Mouse (Mus musculus) midbrain, embryonic 16.5 days (tissue): ENCODE measurements around the gene Hoxb9. TPM values are rescaled to one million over a fixed set of nuclear protein-coding genes. Genes with fewer than 3 reads are reported as not detected.

Experiments used
- ATAC-seq: fragments of 200-750 bp; cut with Nextera tagmentation; 2 replicates; pipeline ENCODE4 v1.8.0; 2017; ENCODE audit warnings: moderate TSS enrichment
- H3K27ac ChIP-seq: fragments of 300-500 bp; sonication (generic); 2 replicates; pipeline ENCODE4 v1.5.1; 2014; ENCODE audit warnings: mild to moderate bottlenecking, low read length, mixed read lengths
- H3K27me3 ChIP-seq: fragments of 300-500 bp; sonication (generic); 2 replicates; pipeline ENCODE4 v1.6.1; 2014; ENCODE audit warnings: low read depth, low read length, mixed read lengths; ENCODE audit not compliant: control insufficient read depth, insufficient read depth
- H3K36me3 ChIP-seq: fragments of 300-500 bp; sonication (generic); 2 replicates; pipeline ENCODE4 v1.6.1; 2014; ENCODE audit warnings: mild to moderate bottlenecking, low read length, moderate library complexity, mixed read lengths; ENCODE audit not compliant: control insufficient read depth, insufficient read depth
- H3K4me1 ChIP-seq: fragments of 300-500 bp; sonication (generic); 2 replicates; pipeline ENCODE4 v1.6.1; 2014; ENCODE audit warnings: mild to moderate bottlenecking, low read length, mixed read lengths; ENCODE audit not compliant: control insufficient read depth, insufficient read depth
- H3K4me2 ChIP-seq: fragments of 300-500 bp; sonication (generic); 2 replicates; pipeline ENCODE4 v1.6.1; 2014; ENCODE audit warnings: mild to moderate bottlenecking, low read length, mixed read lengths
- H3K4me3 ChIP-seq: fragments of 300-500 bp; sonication (generic); 2 replicates; pipeline ENCODE4 v1.5.1; 2014; ENCODE audit warnings: low read depth, mild to moderate bottlenecking, low read length, moderate library complexity, mixed read lengths
- H3K9ac ChIP-seq: fragments of 300-500 bp; sonication (generic); 2 replicates; pipeline ENCODE4 v1.6.1; 2014; ENCODE audit warnings: low read depth, low read length, mixed read lengths
- H3K9me3 ChIP-seq: fragments of 300-500 bp; sonication (generic); replicated peaks from 2 replicates; pipeline ENCODE4 v1.6.1; 2014; ENCODE audit warnings: mild to moderate bottlenecking, low read length, mixed read lengths; ENCODE audit not compliant: control insufficient read depth, poor library complexity, severe bottlenecking
- WGBS: fragments of 180-500 bp; shearing (Covaris S2); extraction: QIAGEN DNeasy Blood & Tissue Kit; methylation state at CpG from one replicate; pipeline ENCODE4 v1.1.7; 2014; 5-methylcytosine and 5-hydroxymethylcytosine counted together
- polyA plus RNA-seq: library from polyadenylated mRNA; unstranded; fragments of >200 nt; fragmentation: Nextera tagmentation; extraction: Ambion mirVana; gene quantifications from 2 replicates; pipeline ENCODE4 v1.2.1, GENCODE M21; 2015

The Hoxb9 gene
- polyA plus RNA-seq, 1 experiment from 2014 or later, result not detected

DNA sequence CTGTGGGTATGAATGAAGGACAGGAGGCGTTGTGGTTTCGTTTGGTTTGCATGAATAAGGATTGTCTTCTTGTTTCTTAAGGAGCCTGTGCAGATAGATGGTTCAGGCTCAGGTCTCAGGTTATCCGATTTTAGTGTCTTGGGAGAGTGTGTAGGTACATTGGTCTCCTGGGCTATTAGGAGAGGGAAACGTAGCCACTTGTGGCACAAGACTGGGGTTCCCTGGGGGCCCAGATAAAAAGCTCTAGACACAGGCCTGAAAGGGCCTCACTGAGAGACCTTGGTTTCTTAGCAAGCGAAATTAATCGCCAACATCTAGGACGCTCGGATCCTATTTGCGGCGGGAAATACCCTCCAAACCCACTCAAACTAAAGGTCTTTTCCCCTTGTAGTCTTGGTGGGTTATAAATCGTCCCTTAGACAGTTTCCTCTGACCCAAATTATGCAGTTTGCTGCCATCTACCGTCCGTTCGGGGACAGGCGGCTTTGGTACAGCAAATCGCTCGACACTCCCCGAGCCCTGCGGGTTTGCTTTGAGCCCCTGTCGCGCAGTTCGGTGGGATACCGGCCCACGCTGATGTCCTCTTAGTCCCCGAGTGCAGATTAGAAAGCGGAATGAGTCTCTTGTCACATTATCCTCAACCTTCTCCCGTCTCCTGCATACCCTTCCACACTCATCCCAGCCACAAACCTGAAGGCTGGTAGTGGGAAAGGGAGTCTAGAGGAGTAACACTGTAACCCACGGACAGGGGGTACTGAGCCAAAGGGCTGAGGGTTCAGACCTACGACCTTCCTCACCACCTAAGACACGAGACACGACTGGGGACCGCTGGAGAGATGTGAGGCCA is 23.2 kb downstream of the Hoxb9 start:
- Histone ChIP-seq H3K27ac (no peak overlapping the region), H3K36me3 (no peaks in the 10 kb centered on the region), H3K9ac (no peak overlapping the region), H3K4me1 (no peaks in the 10 kb centered on the region), H3K4me2 (no peak overlapping the region), H3K27me3 (peaks cover 82% of the 10 kb centered on the region), H3K4me3 (no peak overlapping the region), H3K9me3 (no peaks in the 10 kb centered on the region)
- ATAC-seq, result no peak
- under 1% methylated on average over 32 of the region's 32 CpGs for WGBS

DNA sequence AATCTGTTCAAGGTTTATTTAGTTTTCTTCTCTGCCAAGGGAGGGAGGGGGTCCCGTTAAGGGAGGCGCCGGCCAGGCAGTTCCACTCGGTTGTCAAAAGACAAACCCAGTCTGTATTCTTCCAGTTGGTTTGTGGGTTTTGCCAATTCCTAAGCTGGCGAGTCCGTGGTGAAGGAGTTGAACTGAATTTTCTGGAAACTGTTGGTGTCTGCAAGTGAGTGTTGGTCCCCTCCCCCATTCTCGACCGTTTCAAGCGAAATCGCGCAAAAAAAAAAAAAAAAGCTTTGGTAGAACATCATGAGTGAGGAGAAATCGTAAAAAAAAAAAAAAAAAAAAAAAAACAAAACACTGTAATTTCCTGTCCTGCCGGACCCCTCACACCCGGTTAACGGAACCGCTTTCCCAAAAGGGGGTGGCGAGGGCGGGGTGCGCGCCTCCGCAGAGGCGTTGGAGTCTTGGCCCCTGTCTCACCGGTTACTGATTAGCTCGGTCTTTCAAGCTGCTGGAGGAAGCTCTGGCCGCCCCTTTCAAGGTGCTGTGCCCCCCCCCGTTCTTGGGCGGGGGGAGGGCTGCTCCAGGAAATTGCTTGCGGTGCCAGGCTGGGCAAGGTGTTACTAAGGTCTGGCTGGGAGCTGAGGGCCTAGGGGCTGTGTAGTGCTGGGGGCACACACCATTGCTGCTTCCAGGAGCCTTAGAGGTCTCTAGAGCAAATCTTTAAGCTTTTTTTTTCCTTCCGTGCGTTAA is 24.0 kb downstream of the Hoxb9 start:
- no peaks in the 10 kb centered on the region for H3K4me1 ChIP-seq
- peaks cover 87% of the 10 kb centered on the region for H3K27me3 ChIP-seq
- H3K9ac ChIP-seq, result no peak overlapping the region
- 1% methylated on average over 29 of the region's 30 CpGs for WGBS
- no peaks in the 10 kb centered on the region for H3K9me3 ChIP-seq
- H3K27ac ChIP-seq, result no peak overlapping the region
- no peaks in the 10 kb centered on the region for H3K36me3 ChIP-seq
- no peak overlapping the region for H3K4me3 ChIP-seq
- ATAC-seq, result no peak
- H3K4me2 ChIP-seq, result no peak overlapping the region

DNA sequence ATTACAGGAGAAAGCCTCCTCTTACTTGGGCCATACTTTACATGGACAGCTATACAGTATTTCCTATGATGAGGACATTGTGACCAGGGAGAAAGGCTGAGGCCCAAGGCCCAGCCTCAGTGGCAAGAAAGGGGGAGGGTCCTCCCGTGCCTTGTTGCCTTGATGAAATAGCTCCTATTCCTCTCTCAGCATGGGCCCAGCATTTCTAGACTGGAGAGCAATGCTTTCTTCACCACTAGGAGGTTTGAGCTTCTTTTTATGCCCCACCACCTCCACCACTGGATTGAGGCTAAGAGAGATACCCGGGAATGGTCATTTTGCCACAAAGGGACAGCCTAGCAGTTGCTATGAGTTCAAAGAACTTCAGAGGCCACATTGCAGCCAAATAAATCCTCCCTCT is 25.7 kb downstream of the Hoxb9 start:
- Histone ChIP-seq H3K27me3 (peaks cover 90% of the 10 kb centered on the region), H3K9me3 (no peaks in the 10 kb centered on the region), H3K4me3 (no peak overlapping the region), H3K36me3 (no peaks in the 10 kb centered on the region), H3K9ac (no peak overlapping the region), H3K4me2 (no peak overlapping the region), H3K27ac (no peak overlapping the region), H3K4me1 (no peaks in the 10 kb centered on the region)
- 0% methylated on average over 2 of the region's 2 CpGs for WGBS
- no peak for ATAC-seq

DNA sequence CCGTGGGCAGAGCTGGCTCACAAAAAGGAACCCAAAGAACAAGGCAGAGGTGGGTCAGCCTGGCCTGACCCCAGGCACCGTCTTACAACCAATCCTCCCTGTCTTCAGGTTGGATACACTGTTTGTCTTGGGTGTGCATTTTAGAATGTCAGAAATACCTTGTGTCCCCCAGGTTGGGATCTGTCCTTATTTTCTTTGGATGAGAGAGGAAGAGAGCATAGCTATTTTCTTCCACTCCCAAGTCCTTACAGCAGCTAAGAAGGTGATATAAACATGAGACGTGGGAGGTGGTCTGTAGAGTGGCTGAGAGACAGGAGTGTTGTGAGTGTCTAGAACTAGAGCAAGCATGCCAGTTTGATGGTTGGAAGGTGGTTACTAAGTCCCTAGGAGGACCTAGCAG is 26.2 kb downstream of the Hoxb9 start:
- Histone ChIP-seq H3K9ac (no peak overlapping the region), H3K9me3 (no peaks in the 10 kb centered on the region), H3K4me2 (no peak overlapping the region), H3K27me3 (peaks cover 89% of the 10 kb centered on the region), H3K4me1 (no peaks in the 10 kb centered on the region), H3K36me3 (no peaks in the 10 kb centered on the region), H3K27ac (no peak overlapping the region), H3K4me3 (no peak overlapping the region)
- ATAC-seq, result no peak
- WGBS, result 0% methylated on average over 3 of the region's 3 CpGs

DNA sequence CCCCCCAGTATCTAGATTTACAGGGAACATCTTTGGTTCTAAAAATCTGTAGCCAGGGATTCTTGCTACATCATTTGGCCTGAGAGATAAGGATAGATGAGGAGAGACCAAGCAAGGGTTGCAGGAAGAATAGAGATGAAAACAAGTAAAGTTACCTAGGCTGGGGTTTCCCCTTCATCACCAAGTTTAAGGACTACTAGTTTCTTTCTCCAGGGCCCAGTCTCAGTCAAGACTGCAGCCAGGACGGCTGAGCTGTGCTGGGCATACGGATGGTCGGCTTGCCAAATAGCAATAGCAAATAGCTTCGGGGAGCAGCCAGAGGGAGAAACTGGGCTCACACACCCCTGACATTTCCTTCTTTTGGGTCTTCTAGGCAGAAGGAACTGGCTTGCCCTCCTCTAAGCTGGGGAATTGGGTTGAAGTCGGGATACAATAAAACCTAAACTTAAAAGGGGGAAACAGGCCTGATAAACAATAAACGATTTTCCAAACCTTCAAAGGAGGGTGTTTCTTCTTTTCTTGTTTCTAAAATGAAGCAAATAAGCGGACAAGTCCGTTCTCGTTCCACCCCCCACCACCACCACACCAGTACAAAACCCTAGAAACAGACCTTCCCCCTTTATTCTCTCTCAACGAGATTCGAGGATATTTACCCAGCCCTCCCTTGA is 26.8 kb downstream of the Hoxb9 start:
- Histone ChIP-seq H3K27ac (no peak overlapping the region), H3K4me3 (no peak overlapping the region), H3K4me1 (no peaks in the 10 kb centered on the region), H3K36me3 (no peaks in the 10 kb centered on the region), H3K9ac (no peak overlapping the region), H3K27me3 (peaks cover 90% of the 10 kb centered on the region), H3K9me3 (no peaks in the 10 kb centered on the region), H3K4me2 (no peak overlapping the region)
- WGBS, result 3% methylated on average over 11 of the region's 11 CpGs
- ATAC-seq, result no peak

DNA sequence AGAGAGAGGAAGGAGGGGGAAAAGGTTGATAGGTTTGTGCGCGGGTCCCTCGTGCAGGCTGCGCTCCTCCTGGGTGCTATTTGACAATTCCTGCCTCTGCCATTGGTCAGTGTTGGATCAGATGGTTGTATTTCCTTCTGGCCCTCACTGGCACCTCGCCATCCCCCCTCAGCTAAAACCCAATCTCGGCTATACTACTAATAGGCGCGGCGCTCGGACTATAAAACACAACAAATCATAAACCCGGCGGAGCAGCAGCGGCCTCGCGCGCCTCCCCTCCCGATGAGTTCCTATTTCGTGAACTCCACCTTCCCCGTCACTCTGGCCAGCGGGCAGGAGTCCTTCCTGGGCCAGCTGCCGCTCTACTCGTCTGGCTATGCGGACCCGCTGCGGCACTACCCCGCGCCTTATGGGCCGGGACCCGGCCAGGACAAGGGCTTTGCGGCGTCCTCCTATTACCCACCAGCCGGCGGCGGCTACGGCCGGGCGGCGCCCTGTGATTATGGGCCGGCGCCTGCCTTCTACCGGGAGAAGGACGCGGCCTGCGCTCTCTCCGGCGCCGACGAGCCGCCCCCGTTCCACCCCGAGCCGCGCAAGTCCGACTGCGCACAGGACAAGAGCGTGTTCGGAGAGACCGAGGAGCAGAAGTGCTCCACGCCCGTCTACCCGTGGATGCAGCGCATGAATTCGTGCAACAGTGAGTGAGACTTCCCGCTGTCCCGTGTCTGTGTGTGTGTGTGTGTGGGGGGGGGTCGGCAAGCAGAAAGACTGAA is 27.8 kb downstream of the Hoxb9 start:
- peaks cover 87% of the 10 kb centered on the region for H3K27me3 ChIP-seq
- H3K4me2 ChIP-seq, result no peak overlapping the region
- H3K27ac ChIP-seq, result no peak overlapping the region
- H3K9ac ChIP-seq, result no peak overlapping the region
- no peaks in the 10 kb centered on the region for H3K9me3 ChIP-seq
- under 1% methylated on average over 66 of the region's 66 CpGs for WGBS
- ATAC-seq, result no peak
- no peaks in the 10 kb centered on the region for H3K4me1 ChIP-seq
- no peak overlapping the region for H3K4me3 ChIP-seq
- no peaks in the 10 kb centered on the region for H3K36me3 ChIP-seq

DNA sequence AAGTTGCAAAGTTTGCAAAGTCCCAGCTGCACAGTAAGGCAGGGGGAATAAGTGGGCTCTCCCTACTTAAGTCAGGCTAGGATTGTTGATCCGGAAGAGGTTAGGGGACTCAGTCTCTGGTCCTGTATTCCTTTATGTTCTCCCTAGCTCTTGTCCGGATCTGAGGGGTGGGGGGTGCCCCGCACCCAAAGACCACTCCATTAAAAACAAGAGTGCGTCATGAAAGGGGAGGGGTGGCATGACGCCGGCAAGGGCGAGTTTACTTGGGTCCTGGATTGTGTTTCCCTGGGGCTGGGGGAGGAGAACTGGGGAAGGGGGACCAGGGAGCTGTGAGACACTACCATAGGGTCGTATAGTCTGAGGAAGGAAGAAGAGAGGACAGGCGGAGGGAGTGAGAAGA is 28.5 kb downstream of the Hoxb9 start:
- no peak overlapping the region for H3K27ac ChIP-seq
- no peaks in the 10 kb centered on the region for H3K9me3 ChIP-seq
- WGBS, result 1% methylated on average over 9 of the region's 9 CpGs
- H3K27me3 ChIP-seq, result peaks cover 84% of the 10 kb centered on the region
- H3K4me2 ChIP-seq, result no peak overlapping the region
- no peaks in the 10 kb centered on the region for H3K36me3 ChIP-seq
- ATAC-seq, result no peak
- no peaks in the 10 kb centered on the region for H3K4me1 ChIP-seq
- H3K9ac ChIP-seq, result no peak overlapping the region
- H3K4me3 ChIP-seq, result no peak overlapping the region

DNA sequence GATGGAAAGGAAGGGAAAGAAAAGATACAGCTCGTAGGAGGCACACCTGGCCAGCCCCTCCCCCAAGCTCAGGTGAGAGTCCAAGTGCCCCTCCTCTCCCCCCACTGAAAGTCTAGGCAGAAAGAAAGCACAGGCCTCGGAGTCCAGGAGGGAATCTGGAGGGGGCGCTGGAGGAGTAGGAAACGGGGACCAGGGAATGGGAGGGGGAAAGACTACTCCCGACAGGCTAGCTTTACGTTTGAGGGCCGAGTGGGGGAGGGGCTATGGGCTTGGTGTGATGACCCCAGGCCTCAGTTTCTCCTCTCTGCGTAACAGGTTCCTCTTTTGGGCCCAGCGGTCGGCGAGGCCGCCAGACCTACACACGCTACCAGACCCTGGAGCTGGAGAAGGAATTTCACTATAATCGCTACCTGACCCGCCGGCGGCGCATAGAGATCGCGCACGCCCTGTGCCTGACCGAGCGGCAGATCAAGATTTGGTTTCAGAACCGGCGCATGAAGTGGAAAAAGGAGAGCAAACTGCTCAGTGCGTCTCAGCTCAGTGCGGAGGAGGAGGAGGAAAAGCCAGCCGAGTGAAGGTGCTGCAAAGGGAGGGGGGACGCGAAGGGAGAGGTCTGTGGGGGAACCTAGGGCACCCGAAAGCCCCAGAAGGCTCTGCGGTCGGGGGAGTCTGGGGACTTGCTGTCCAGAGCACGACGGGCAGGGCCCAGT is 29.3 kb downstream of the Hoxb9 start:
- no peak for ATAC-seq
- H3K27ac ChIP-seq, result no peak overlapping the region
- no peak overlapping the region for H3K4me3 ChIP-seq
- H3K9me3 ChIP-seq, result no peaks in the 10 kb centered on the region
- no peaks in the 10 kb centered on the region for H3K4me1 ChIP-seq
- WGBS, result 1% methylated on average over 35 of the region's 35 CpGs
- H3K27me3 ChIP-seq, result peaks cover 85% of the 10 kb centered on the region
- H3K9ac ChIP-seq, result no peak overlapping the region
- no peaks in the 10 kb centered on the region for H3K36me3 ChIP-seq
- no peak overlapping the region for H3K4me2 ChIP-seq
